Mouse (Mus musculus): ENCODE measurements at regions not wholly inside any gene's neighbourhood (a gene's known extent, or its start where the extent isn't known, plus 50 kb on each side); places are given as distances from the start of the nearest gene placed in this dataset.

GRCm38 (mm10) chr8:11957046-11957783 is 116.9 kb downstream of the Tex29 start:
- TF ChIP-seq CTCF (IDR thresholded peaks at IDR 0.05 in 2 of 3, conservative IDR thresholded peaks at IDR 0.05 in 1 of 3; ENCODE audit: control insufficient read depth in 1 of 3, insufficient read depth in 1 of 3, low read depth in 2 of 3, low read length in 3 of 3, poor library complexity in 1 of 3, severe bottlenecking in 1 of 3), result peak in 2 of 3 experiments; percentile 37 to 65; a peak in 5 of 6 replicates
- peak; percentile 65 for TF ChIP-seq SMC3 (IDR thresholded peaks at IDR 0.05; ENCODE audit: low read depth, low read length)
- no peak for TF ChIP-seq USF1 (IDR thresholded peaks at IDR 0.05; ENCODE audit: low read depth, low read length)
- TF ChIP-seq TBP (IDR thresholded peaks at IDR 0.05; ENCODE audit: low read depth, low read length), result no peak
- peak; percentile 67 for TF ChIP-seq RAD21 (IDR thresholded peaks at IDR 0.05; ENCODE audit: low read depth, low read length)
- peak; percentile 28 for TF ChIP-seq ZC3H11A (IDR thresholded peaks at IDR 0.05; ENCODE audit: low read depth, low read length)
- no peak for TF ChIP-seq ETS1 (IDR thresholded peaks at IDR 0.05; ENCODE audit: low read depth, low read length)
- no peak for TF ChIP-seq BHLHE40 (IDR thresholded peaks at IDR 0.05; ENCODE audit: borderline replicate concordance, low read depth, low read length)
- no peak for TF ChIP-seq MAFK (IDR thresholded peaks at IDR 0.05; ENCODE audit: borderline replicate concordance, low read depth, low read length)
- no peak for TF ChIP-seq CHD1 (IDR thresholded peaks at IDR 0.05; ENCODE audit: low read depth, low read length)
- TF ChIP-seq NELFE (IDR thresholded peaks at IDR 0.05; ENCODE audit: low read depth, low read length), result no peak
- no peak for TF ChIP-seq MAX (IDR thresholded peaks at IDR 0.05; ENCODE audit: low read length)

DNA sequence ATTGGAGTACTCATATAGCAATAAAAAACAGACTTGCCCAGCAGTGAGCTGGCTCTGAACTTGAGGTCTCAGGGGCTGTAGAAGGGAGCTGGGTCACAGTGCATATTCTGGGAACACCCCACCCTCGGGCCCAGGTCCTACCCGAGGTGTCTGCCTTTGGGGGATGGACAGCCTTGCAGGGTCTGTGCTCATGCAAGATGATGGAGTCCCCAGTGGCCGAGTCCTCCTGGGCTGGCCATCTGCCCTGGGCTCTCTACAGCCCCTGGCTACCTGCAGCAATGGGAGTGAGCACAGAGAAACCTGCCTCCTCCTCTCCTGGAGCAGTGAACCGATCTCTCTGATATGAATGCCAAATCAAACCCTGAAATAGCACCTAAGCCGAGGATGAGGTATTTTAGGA is 117.9 kb downstream of the Tex29 start:
- H3K4me1 ChIP-seq (ENCODE audit: control insufficient read depth in 1 of 2, insufficient read depth in 2 of 2, low read length in 2 of 2), result no peaks in the 10 kb centered on the region
- H3K79me2 ChIP-seq (ENCODE audit: control insufficient read depth, insufficient read depth, low read length, poor library complexity), result no peaks in the 10 kb centered on the region
- H3K4me3 ChIP-seq (ENCODE audit: control insufficient read depth in 1 of 2, insufficient read depth in 1 of 2, low read depth in 2 of 2, low read length in 2 of 2), result no peak overlapping the region
- no peak overlapping the region for H3K27ac ChIP-seq (ENCODE audit: control insufficient read depth, low read depth, low read length)
- H3K36me3 ChIP-seq (ENCODE audit: control insufficient read depth in 1 of 2, insufficient read depth in 2 of 2, low read length in 2 of 2), result no peaks in the 10 kb centered on the region
- DNase-seq (ENCODE audit: low read depth, low spot score), result no peak
- no peak overlapping the region for H3K9ac ChIP-seq (ENCODE audit: control insufficient read depth, low read depth, low read length, poor library complexity, severe bottlenecking)
- no peaks in the 10 kb centered on the region for H3K9me3 ChIP-seq (replicated peaks; ENCODE audit: insufficient read depth, low read length)
- H3K27me3 ChIP-seq (ENCODE audit: control insufficient read depth in 1 of 2, insufficient read depth in 2 of 2, low read length in 2 of 2), result no peaks in the 10 kb centered on the region; a peak in 1 of 4 replicates
- TF ChIP-seq ZNF384 (IDR thresholded peaks at IDR 0.05; ENCODE audit: low read depth, low read length) (no peak), CHD2 (IDR thresholded peaks at IDR 0.05; ENCODE audit: low read length) (no peak), TCF12 (IDR thresholded peaks at IDR 0.05; ENCODE audit: low read depth, low read length) (no peak), BHLHE40 (IDR thresholded peaks at IDR 0.05; ENCODE audit: borderline replicate concordance, low read depth, low read length) (no peak), USF2 (IDR thresholded peaks at IDR 0.05; ENCODE audit: borderline replicate concordance in 1 of 2, insufficient read depth in 1 of 2, low read depth in 1 of 2, low read length in 2 of 2) (no peak), POLR2A (IDR thresholded peaks at IDR 0.05; ENCODE audit: control insufficient read depth in 1 of 2, insufficient read depth in 1 of 2, low read depth in 1 of 2, low read length in 2 of 2, poor library complexity in 1 of 2) (no peak), ZKSCAN1 (IDR thresholded peaks at IDR 0.05; ENCODE audit: low read depth, low read length) (no peak), MAZ (IDR thresholded peaks at IDR 0.05; ENCODE audit: low read depth, low read length) (no peak), HCFC1 (IDR thresholded peaks at IDR 0.05; ENCODE audit: low read depth, low read length) (no peak), NELFE (IDR thresholded peaks at IDR 0.05; ENCODE audit: low read depth, low read length) (no peak), MYB (IDR thresholded peaks at IDR 0.05; ENCODE audit: low read depth, low read length) (no peak), GABPA (IDR thresholded peaks at IDR 0.05; ENCODE audit: low read depth, low read length) (no peak), NRF1 (IDR thresholded peaks at IDR 0.05; ENCODE audit: insufficient read depth, low read depth, low read length, poor library complexity, severe bottlenecking) (no peak), CTCF (IDR thresholded peaks at IDR 0.05 in 2 of 3, conservative IDR thresholded peaks at IDR 0.05 in 1 of 3; ENCODE audit: control insufficient read depth in 1 of 3, insufficient read depth in 1 of 3, low read depth in 2 of 3, low read length in 3 of 3, poor library complexity in 1 of 3, severe bottlenecking in 1 of 3) (no peak), TBP (IDR thresholded peaks at IDR 0.05; ENCODE audit: low read depth, low read length) (no peak), RAD21 (IDR thresholded peaks at IDR 0.05; ENCODE audit: low read depth, low read length) (no peak), ETS1 (IDR thresholded peaks at IDR 0.05; ENCODE audit: low read depth, low read length) (no peak), E2F4 (IDR thresholded peaks at IDR 0.05; ENCODE audit: borderline replicate concordance, low read depth, low read length) (no peak)

More at GRCm38 (mm10) chr8:11957046-11957783, 116.9 kb downstream of the Tex29 start:
- no peaks in the 10 kb centered on the region for H3K4me1 ChIP-seq (ENCODE audit: control insufficient read depth in 1 of 2, insufficient read depth in 2 of 2, low read length in 2 of 2)
- H3K9ac ChIP-seq (ENCODE audit: control insufficient read depth, low read depth, low read length, poor library complexity, severe bottlenecking), result no peak overlapping the region
- no peaks in the 10 kb centered on the region for H3K36me3 ChIP-seq (ENCODE audit: control insufficient read depth in 1 of 2, insufficient read depth in 2 of 2, low read length in 2 of 2)
- no peaks in the 10 kb centered on the region; a peak in 1 of 4 replicates for H3K27me3 ChIP-seq (ENCODE audit: control insufficient read depth in 1 of 2, insufficient read depth in 2 of 2, low read length in 2 of 2)
- peak; percentile 30 for DNase-seq (ENCODE audit: low read depth, low spot score)
- no peak overlapping the region for H3K4me3 ChIP-seq (ENCODE audit: control insufficient read depth in 1 of 2, insufficient read depth in 1 of 2, low read depth in 2 of 2, low read length in 2 of 2)
- no peak overlapping the region for H3K27ac ChIP-seq (ENCODE audit: control insufficient read depth, low read depth, low read length)
- H3K79me2 ChIP-seq (ENCODE audit: control insufficient read depth, insufficient read depth, low read length, poor library complexity), result no peaks in the 10 kb centered on the region
- H3K9me3 ChIP-seq (replicated peaks; ENCODE audit: insufficient read depth, low read length), result no peaks in the 10 kb centered on the region

Measured in MEL (cell line).